Mouse (Mus musculus) thymus, adult 2 months (tissue): ENCODE data around the gene Nfat5. TPM values are rescaled to one million over a fixed set of nuclear protein-coding genes. Genes with fewer than 3 reads are reported as not detected.

ENCODE experiments used
- DNase-seq: peaks from one replicate; pipeline ENCODE4 v3.0.0; 2021
- H3K27ac ChIP-seq: fragments of 200-500 bp; 2 replicates; pipeline ENCODE4 v1.5.1; 2012; ENCODE audit warnings: low read length, control low read depth; ENCODE audit not compliant: control insufficient read depth, insufficient read depth
- H3K27me3 ChIP-seq: fragments of 200-500 bp; 2 replicates; pipeline ENCODE4 v1.6.1; 2012; ENCODE audit warnings: mild to moderate bottlenecking, low read length, moderate library complexity, mixed read lengths; ENCODE audit not compliant: control insufficient read depth, insufficient read depth
- H3K36me3 ChIP-seq: fragments of 200-500 bp; 2 replicates; pipeline ENCODE4 v1.6.1; 2012; ENCODE audit warnings: mild to moderate bottlenecking, low read length, moderate library complexity; ENCODE audit not compliant: control insufficient read depth, insufficient read depth
- H3K4me1 ChIP-seq: fragments of 200-500 bp; replicated peaks from 2 replicates; pipeline ENCODE4 v1.6.1; 2012; ENCODE audit warnings: low read length; ENCODE audit not compliant: control insufficient read depth, insufficient read depth
- H3K4me3 ChIP-seq: fragments of 200-500 bp; 2 replicates; pipeline ENCODE4 v1.5.1; 2012; ENCODE audit warnings: mild to moderate bottlenecking, low read length, control low read depth, moderate library complexity; ENCODE audit not compliant: control insufficient read depth, insufficient read depth
- CTCF ChIP-seq: fragments of 200-500 bp; IDR thresholded peaks from 2 replicates; pipeline ENCODE4 v1.5.1; 2012; ENCODE audit warnings: mild to moderate bottlenecking, control low read depth, low read length, moderate library complexity, borderline replicate concordance; ENCODE audit not compliant: control insufficient read depth, poor library complexity, insufficient read depth; ENCODE audit errors: extremely low read depth
- POLR2A ChIP-seq: fragments of 200-500 bp; IDR thresholded peaks from 2 replicates; pipeline ENCODE4 v1.6.1; 2012; ENCODE audit warnings: mild to moderate bottlenecking, low read length, control low read depth, moderate library complexity; ENCODE audit not compliant: control insufficient read depth, poor library complexity, insufficient read depth; ENCODE audit errors: extremely low read depth
- WGBS: fragments of 180-500 bp; shearing (Covaris S2); methylation state at CpG from one replicate; pipeline ENCODE4 v1.1.7; 2018; 5-methylcytosine and 5-hydroxymethylcytosine counted together
- polyA plus RNA-seq: library from polyadenylated mRNA; depleted of rRNA; stranded (reverse); fragments of >200 nt; gene quantifications from 2 replicates; pipeline ENCODE4 v1.2.3, GENCODE M21; 2012; rRNA removed

Nfat5 gene
- polyA plus RNA-seq, 1 experiment, result 40.3 TPM

DNA sequence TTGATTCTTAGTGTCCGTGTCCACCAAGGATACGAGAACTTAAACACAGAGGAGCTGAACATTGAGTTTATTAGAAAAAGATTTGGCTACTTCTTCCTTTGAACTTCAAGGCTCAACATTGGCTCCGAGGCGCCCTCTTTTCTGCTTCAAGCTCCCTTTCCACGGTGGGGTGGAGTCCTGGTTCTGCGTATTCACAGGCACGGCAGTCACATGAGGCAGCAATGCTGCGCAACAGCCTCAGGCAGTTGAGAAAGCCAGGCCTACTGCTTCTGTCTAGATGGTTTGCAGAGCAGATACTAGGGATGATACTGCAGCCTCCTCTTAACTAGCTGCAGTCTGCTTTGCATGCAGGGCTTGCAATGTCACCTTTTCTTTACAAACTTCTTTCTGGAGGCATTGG lies 119.3 kb downstream of the Nfat5 start:
- H3K36me3 ChIP-seq, result peaks cover 44% of the 10 kb centered on the region
- WGBS, result 94% methylated on average over 8 of the region's 8 CpGs
- no peaks in the 10 kb centered on the region for H3K4me1 ChIP-seq
- TF ChIP-seq CTCF (no peak), POLR2A (no peak)
- no peak for DNase-seq
- no peaks in the 10 kb centered on the region for H3K27me3 ChIP-seq
- H3K4me3 ChIP-seq, result no peak overlapping the region
- H3K27ac ChIP-seq, result no peak overlapping the region

DNA sequence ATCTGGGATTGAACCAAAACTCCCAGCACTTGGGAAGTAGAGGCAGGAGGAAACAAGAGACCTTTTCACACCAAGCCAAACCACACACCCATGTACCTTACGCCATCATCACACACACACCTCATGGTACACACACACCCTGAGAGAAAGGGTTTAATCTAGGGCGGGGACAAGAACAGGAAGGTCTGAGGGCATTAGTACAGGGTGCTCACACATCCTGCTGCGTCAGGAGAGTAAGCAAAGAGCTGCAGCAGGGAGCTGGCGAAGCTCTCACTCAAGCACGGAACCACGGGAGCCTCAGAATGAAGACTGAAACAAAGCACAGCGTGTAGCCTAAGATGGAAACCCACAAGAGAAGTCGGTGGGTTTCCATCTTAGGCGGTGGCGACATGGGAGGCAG lies 120.6 kb downstream of the Nfat5 start:
- Histone ChIP-seq H3K4me3 (no peak overlapping the region), H3K27me3 (no peaks in the 10 kb centered on the region), H3K27ac (no peak overlapping the region), H3K36me3 (peaks cover 57% of the 10 kb centered on the region), H3K4me1 (no peaks in the 10 kb centered on the region)
- DNase-seq, result no peak
- WGBS, result 84% methylated on average over 10 of the region's 10 CpGs
- TF ChIP-seq POLR2A (no peak), CTCF (no peak)

DNA sequence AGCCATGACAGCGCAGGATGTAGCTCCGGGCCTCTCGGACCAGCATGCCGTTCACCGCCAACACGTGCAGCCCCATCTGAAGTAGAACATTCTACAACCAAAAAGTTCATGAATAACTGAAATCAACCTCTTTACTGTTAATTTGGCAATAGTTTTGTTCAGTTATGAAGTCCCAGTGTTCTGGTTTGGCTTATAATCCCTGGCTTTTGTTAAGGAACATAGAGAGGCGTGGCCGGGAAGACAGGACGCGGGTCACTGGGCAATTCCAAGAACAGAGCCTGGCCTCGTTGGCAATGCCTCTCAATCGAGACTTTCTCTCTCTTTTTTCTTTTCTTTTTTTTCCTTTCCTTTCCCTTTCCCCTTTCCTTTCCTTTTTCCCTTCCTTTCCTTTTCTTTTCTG lies 123.7 kb downstream of the Nfat5 start:
- WGBS, result 97% methylated on average over 12 of the region's 12 CpGs
- peaks cover 76% of the 10 kb centered on the region for H3K36me3 ChIP-seq
- no peak overlapping the region for H3K4me3 ChIP-seq
- no peak overlapping the region for H3K27ac ChIP-seq
- no peak for TF ChIP-seq POLR2A
- no peak for TF ChIP-seq CTCF
- no peaks in the 10 kb centered on the region for H3K27me3 ChIP-seq
- H3K4me1 ChIP-seq, result no peaks in the 10 kb centered on the region
- DNase-seq, result no peak

DNA sequence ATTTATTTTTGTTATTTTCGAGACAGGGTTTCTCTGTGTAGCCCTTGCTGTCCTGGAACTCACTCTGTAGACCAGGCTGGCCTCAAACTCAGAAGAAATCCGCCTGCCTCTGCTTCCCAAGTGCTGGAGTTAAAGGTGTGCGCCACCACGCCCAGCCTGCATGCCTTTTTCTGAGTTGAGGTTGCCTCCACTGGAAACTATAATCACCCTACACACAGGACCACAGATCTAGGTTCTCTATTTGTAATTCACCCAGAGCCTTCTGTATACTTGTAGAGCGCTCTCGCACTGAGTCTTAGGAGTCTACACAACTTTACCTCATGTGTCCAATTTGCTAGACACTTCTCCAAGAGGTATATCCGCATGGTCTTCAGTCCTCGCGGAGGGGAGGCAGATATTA lies 130.9 kb downstream of the Nfat5 start:
- peaks cover 20% of the 10 kb centered on the region for H3K36me3 ChIP-seq
- no peak for DNase-seq
- no peak overlapping the region for H3K27ac ChIP-seq
- no peaks in the 10 kb centered on the region for H3K27me3 ChIP-seq
- 25% methylated on average over 9 of the region's 9 CpGs for WGBS
- peaks cover 6% of the 10 kb centered on the region for H3K4me1 ChIP-seq
- H3K4me3 ChIP-seq, result peak overlapping the region; percentile 74
- TF ChIP-seq CTCF (no peak), POLR2A (no peak)

DNA sequence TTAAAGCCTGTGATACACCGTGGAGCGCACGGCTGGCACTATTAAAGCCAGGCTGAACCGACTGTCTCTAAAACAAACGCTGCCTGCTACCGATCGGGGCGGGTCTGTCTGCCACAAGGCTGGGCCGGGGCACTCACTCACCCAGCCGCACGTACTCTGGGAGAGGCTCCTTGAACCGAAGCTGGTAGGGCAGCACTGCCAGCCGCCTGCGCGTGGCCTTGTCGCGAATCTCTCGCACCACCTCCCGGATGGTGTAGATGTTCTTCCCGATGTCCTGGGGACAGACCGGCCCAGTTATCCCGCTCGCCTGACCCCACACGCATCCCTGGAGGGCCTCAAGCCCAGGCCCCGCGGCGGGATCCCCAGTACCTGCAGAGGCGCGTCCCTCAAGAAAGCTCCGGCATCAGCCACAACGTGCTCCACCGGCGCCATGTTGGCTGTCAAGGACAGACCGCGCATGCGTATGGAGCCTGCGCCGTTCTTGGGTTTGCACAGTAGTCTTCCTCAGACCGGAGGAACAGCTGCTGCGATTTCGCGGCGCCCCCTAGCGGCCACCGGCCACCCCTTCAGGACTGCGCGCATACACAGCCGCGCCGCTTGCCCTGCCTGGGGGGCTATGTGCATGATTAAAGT lies 131.4 kb downstream of the Nfat5 start, which contains the start of gene Nob1:
Gene Nob1, minus strand, starts transcription at position 455 of the 633 bp plus-strand sequence.
- H3K36me3 ChIP-seq, result peaks cover 18% of the 10 kb centered on the region
- peaks cover 6% of the 10 kb centered on the region for H3K4me1 ChIP-seq
- DNase-seq, result peak; percentile 97
- H3K4me3 ChIP-seq, result peak within 1 kb of the TSS; percentile 74
- under 1% methylated on average over 50 of the region's 50 CpGs for WGBS
- TF ChIP-seq CTCF (peak; percentile 99), POLR2A (peak; percentile 66)
- H3K27me3 ChIP-seq, result no peaks in the 10 kb centered on the region
- H3K27ac ChIP-seq, result no peak within 1 kb of the TSS

DNA sequence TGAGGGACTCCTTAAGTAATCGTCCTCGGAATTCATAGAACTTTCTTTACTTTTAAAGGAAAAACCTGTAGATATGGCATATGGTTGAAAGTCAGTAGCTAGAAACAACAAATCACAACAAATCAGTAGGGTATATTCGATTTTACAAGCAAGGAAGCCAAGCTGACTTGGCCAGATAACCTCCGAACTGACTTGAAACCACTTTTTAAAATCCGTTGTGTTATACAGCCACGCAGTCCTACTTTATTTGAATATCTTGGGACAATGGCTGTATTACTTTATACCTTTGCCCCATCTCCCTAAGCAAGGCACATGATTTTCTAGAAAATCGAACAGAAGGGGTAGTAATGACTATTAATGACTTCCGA lies 131.9 kb downstream of the Nfat5 start:
- TF ChIP-seq CTCF (no peak), POLR2A (no peak)
- WGBS, result 44% methylated on average over 8 of the region's 8 CpGs
- peaks cover 13% of the 10 kb centered on the region for H3K36me3 ChIP-seq
- H3K27ac ChIP-seq, result no peak overlapping the region
- H3K4me1 ChIP-seq, result peaks cover 6% of the 10 kb centered on the region
- no peak for DNase-seq
- no peak overlapping the region for H3K4me3 ChIP-seq
- no peaks in the 10 kb centered on the region for H3K27me3 ChIP-seq

Other genes starting within 250 kb of the Nfat5 start
- gene Pdf, start 244.9 kb upstream of the Nfat5 start, polyA plus RNA-seq, result 32.2 and 41.4 TPM in 2 replicates
- gene Cog8, start 236.8 kb upstream of the Nfat5 start, polyA plus RNA-seq, result 59.7 and 68.6 TPM in 2 replicates
- gene Nip7, start 236.6 kb upstream of the Nfat5 start, polyA plus RNA-seq, result 34.1 and 38.4 TPM in 2 replicates
- 0.20 TPM in 2 replicates for gene Tmed6, start 227.8 kb upstream of the Nfat5 start, polyA plus RNA-seq
- 30.9 and 31.5 TPM in 2 replicates for gene Terf2, start 196.9 kb upstream of the Nfat5 start, polyA plus RNA-seq
- gene Cyb5b, start 142.8 kb upstream of the Nfat5 start, polyA plus RNA-seq, result 62.1 and 65.6 TPM in 2 replicates
- 6.7 and 12.8 TPM in 2 replicates for gene Nqo1, start 109.7 kb downstream of the Nfat5 start, polyA plus RNA-seq
- gene Nob1, start 131.6 kb downstream of the Nfat5 start, polyA plus RNA-seq, result 46.5 and 52.2 TPM in 2 replicates
- 78.0 and 79.8 TPM in 2 replicates for gene Wwp2, start 142.9 kb downstream of the Nfat5 start, polyA plus RNA-seq